Mouse (Mus musculus): ENCODE data around the gene Tmem216. TPM values are rescaled to one million over a fixed set of nuclear protein-coding genes. Genes with fewer than 3 reads are reported as not detected.

Tmem216 gene
- polyA plus RNA-seq (2014; fragmentation: Illumina TruSeq; extraction: RNeasy Lipid Tissue Mini Kit (QIAGEN cat#74804); ENCODE audit: low read depth, low replicate concordance) = 7.0 TPM

GRCm38 (mm10) chr19:10555624-10556510, at the start of gene Tmem216:
Gene Tmem216, minus strand, starts transcription at chr19:10556238.

GRCm38 (mm10) chr19:10605293-10605900, 49.4 kb upstream of the Tmem216 start, which contains the start of the genes Ddb1 and Tkfc:
Gene Ddb1, plus strand, starts transcription at chr19:10605327.
Gene Tkfc, minus strand, starts transcription at chr19:10605654.

GRCm38 (mm10) chr19:10576690-10577561, 20.9 kb upstream of the Tmem216 start, which contains the start of the genes Cyb561a3 and Tmem138:
Gene Cyb561a3, plus strand, starts transcription at chr19:10577172.
Gene Tmem138, minus strand, starts transcription at chr19:10577362.

GRCm38 (mm10) chr19:10525910-10526309, 30.1 kb downstream of the Tmem216 start, which contains the start of gene Sdhaf2:
Gene Sdhaf2, minus strand, starts transcription at chr19:10526142.

GRCm38 (mm10) chr19:10525106-10525901, 30.7 kb downstream of the Tmem216 start, which contains the start of gene Cpsf7:
Gene Cpsf7, plus strand, starts transcription at chr19:10525266.

Other genes starting within 250 kb of the Tmem216 start
- 22.8 TPM for gene Syt7, start 167.1 kb downstream of the Tmem216 start, polyA plus RNA-seq (2014; fragmentation: Illumina TruSeq; extraction: RNeasy Lipid Tissue Mini Kit (QIAGEN cat#74804); ENCODE audit: low read depth, low replicate concordance)
- 0.34 TPM for gene Lrrc10b, start 98.8 kb downstream of the Tmem216 start, polyA plus RNA-seq (2014; fragmentation: Illumina TruSeq; extraction: RNeasy Lipid Tissue Mini Kit (QIAGEN cat#74804); ENCODE audit: low read depth, low replicate concordance)
- not detected for gene Ppp1r32, start 73.3 kb downstream of the Tmem216 start, polyA plus RNA-seq (2014; fragmentation: Illumina TruSeq; extraction: RNeasy Lipid Tissue Mini Kit (QIAGEN cat#74804); ENCODE audit: low read depth, low replicate concordance)
- 37.0 TPM for gene Cpsf7, start 31.0 kb downstream of the Tmem216 start, polyA plus RNA-seq (2014; fragmentation: Illumina TruSeq; extraction: RNeasy Lipid Tissue Mini Kit (QIAGEN cat#74804); ENCODE audit: low read depth, low replicate concordance)
- 69.1 TPM for gene Sdhaf2, start 30.1 kb downstream of the Tmem216 start, polyA plus RNA-seq (2014; fragmentation: Illumina TruSeq; extraction: RNeasy Lipid Tissue Mini Kit (QIAGEN cat#74804); ENCODE audit: low read depth, low replicate concordance)
- 14.1 TPM for gene Cyb561a3, start 20.9 kb upstream of the Tmem216 start, polyA plus RNA-seq (2014; fragmentation: Illumina TruSeq; extraction: RNeasy Lipid Tissue Mini Kit (QIAGEN cat#74804); ENCODE audit: low read depth, low replicate concordance)
- gene Tmem138, start 21.1 kb upstream of the Tmem216 start, polyA plus RNA-seq (2014; fragmentation: Illumina TruSeq; extraction: RNeasy Lipid Tissue Mini Kit (QIAGEN cat#74804); ENCODE audit: low read depth, low replicate concordance) = 4.0 TPM
- 142 TPM for gene Ddb1, start 49.1 kb upstream of the Tmem216 start, polyA plus RNA-seq (2014; fragmentation: Illumina TruSeq; extraction: RNeasy Lipid Tissue Mini Kit (QIAGEN cat#74804); ENCODE audit: low read depth, low replicate concordance)
- gene Tkfc, start 49.4 kb upstream of the Tmem216 start, polyA plus RNA-seq (2014; fragmentation: Illumina TruSeq; extraction: RNeasy Lipid Tissue Mini Kit (QIAGEN cat#74804); ENCODE audit: low read depth, low replicate concordance) = 6.9 TPM
- not detected for gene Vwce, start 78.0 kb upstream of the Tmem216 start, polyA plus RNA-seq (2014; fragmentation: Illumina TruSeq; extraction: RNeasy Lipid Tissue Mini Kit (QIAGEN cat#74804); ENCODE audit: low read depth, low replicate concordance)
- gene Pga5, start 121.8 kb upstream of the Tmem216 start, polyA plus RNA-seq (2014; fragmentation: Illumina TruSeq; extraction: RNeasy Lipid Tissue Mini Kit (QIAGEN cat#74804); ENCODE audit: low read depth, low replicate concordance) = not detected
- gene Vps37c, start 132.5 kb upstream of the Tmem216 start, polyA plus RNA-seq (2014; fragmentation: Illumina TruSeq; extraction: RNeasy Lipid Tissue Mini Kit (QIAGEN cat#74804); ENCODE audit: low read depth, low replicate concordance) = 25.9 TPM
- not detected for gene Cd5, start 182.8 kb upstream of the Tmem216 start, polyA plus RNA-seq (2014; fragmentation: Illumina TruSeq; extraction: RNeasy Lipid Tissue Mini Kit (QIAGEN cat#74804); ENCODE audit: low read depth, low replicate concordance)

All from heart, adult 10 weeks (tissue).